Mouse (Mus musculus) kidney, adult 2 months (tissue): Measurements from ENCODE around the gene Sox5.

Source experiments
- CTCF ChIP-seq: fragments of 200-500 bp; conservative IDR thresholded peaks from 2 replicates; pipeline ENCODE4 v1.5.1; 2011; ENCODE audit warnings: low read depth, mild to moderate bottlenecking, control low read depth, low read length, moderate library complexity, mixed read lengths; ENCODE audit not compliant: insufficient read depth, insufficient read length
- POLR2A ChIP-seq: fragments of 200-500 bp; IDR thresholded peaks from one replicate; pipeline ENCODE4 v1.6.1; 2011; ENCODE audit warnings: low read depth, low read length, control low read depth

DNA sequence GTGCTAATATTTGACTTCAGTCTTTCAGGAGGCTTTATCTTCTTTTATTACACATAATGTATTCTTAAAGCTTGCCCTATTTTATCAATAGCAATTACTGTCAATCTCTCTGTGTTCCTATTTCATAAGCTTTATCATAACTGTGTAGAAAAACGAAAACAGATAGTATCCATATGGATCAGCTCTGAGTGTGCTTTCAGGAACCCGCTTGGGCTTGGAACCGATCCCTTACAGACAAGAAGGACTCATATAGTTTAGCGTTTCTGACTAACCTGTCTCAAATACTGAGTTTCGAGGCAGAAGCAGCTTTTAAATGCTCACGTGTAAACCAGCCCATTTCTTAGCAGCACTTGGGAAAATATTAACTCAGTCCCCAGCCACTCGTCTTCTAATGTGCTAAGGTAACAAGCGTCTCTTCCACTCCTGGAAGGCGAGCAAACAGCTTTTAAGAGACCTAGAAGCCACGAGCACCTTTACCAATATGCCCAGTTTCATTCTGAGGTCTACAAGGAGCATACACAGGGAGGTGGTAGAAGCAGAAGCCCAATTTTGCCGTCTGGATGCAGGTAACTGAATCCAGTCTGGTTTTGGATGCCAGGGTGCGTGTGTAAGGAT, 706.3 kb downstream of the Sox5 start:
- TF ChIP-seq POLR2A (no peak), CTCF (no peak)
